Mouse (Mus musculus) urinary bladder, postnatal 10 days (tissue): ENCODE results near the gene Jak2.

Experiments
- DNase-seq: peaks from one replicate; pipeline ENCODE4 v3.0.0; 2022; ENCODE audit warnings: low spot score

The Jak2 gene

GRCm38 (mm10) chr19:29251191-29251957, at the start of gene Jak2:
TSS of gene Jak2 (plus strand) at chr19:29251828.
- DNase-seq, result peak; percentile 76

GRCm38 (mm10) chr19:29203337-29203736, 48.3 kb upstream of the Jak2 start:
- DNase-seq, result no peak

- DNase-seq, result no peak
Observed at GRCm38 (mm10) chr19:29204583-29204982, 47.0 kb upstream of the Jak2 start.

- no peak for DNase-seq
Observed at GRCm38 (mm10) chr19:29205267-29205666, 46.4 kb upstream of the Jak2 start.

GRCm38 (mm10) chr19:29209898-29210297, 41.7 kb upstream of the Jak2 start:
- no peak for DNase-seq

- no peak for DNase-seq
Observed at GRCm38 (mm10) chr19:29210319-29210718, 41.3 kb upstream of the Jak2 start.

- DNase-seq, result no peak
Observed at GRCm38 (mm10) chr19:29215811-29216509, 35.7 kb upstream of the Jak2 start.

- no peak for DNase-seq
Observed at GRCm38 (mm10) chr19:29221867-29222266, 29.8 kb upstream of the Jak2 start.

GRCm38 (mm10) chr19:29224968-29225367, 26.7 kb upstream of the Jak2 start:
- no peak for DNase-seq

- DNase-seq, result no peak
Observed at GRCm38 (mm10) chr19:29226996-29227395, 24.6 kb upstream of the Jak2 start.

- no peak for DNase-seq
Observed at GRCm38 (mm10) chr19:29227941-29228590, 23.6 kb upstream of the Jak2 start.

GRCm38 (mm10) chr19:29228989-29229388, 22.6 kb upstream of the Jak2 start:
- DNase-seq, result no peak

GRCm38 (mm10) chr19:29232738-29233137, 18.9 kb upstream of the Jak2 start:
- DNase-seq, result no peak

GRCm38 (mm10) chr19:29236658-29237385, 14.8 kb upstream of the Jak2 start:
- no peak for DNase-seq

- DNase-seq, result no peak
Observed at GRCm38 (mm10) chr19:29238171-29238570, 13.5 kb upstream of the Jak2 start.

GRCm38 (mm10) chr19:29239513-29240235, 12.0 kb upstream of the Jak2 start:
- no peak for DNase-seq

GRCm38 (mm10) chr19:29240676-29241075, 11.0 kb upstream of the Jak2 start:
- no peak for DNase-seq

GRCm38 (mm10) chr19:29241581-29241980, 10.0 kb upstream of the Jak2 start:
- DNase-seq, result no peak

GRCm38 (mm10) chr19:29249933-29250332, 1.7 kb upstream of the Jak2 start:
- no peak for DNase-seq

GRCm38 (mm10) chr19:29251958-29252801, 552 bp downstream of the Jak2 start:
- DNase-seq, result no peak
